Mouse (Mus musculus): Measurements from ENCODE around the gene Tmem52b. TPM values are rescaled to one million over a fixed set of nuclear protein-coding genes. Genes with fewer than 3 reads are reported as not detected.

The Tmem52b gene
- total RNA-seq, 2 experiments from 2014 or later = not detected

DNA sequence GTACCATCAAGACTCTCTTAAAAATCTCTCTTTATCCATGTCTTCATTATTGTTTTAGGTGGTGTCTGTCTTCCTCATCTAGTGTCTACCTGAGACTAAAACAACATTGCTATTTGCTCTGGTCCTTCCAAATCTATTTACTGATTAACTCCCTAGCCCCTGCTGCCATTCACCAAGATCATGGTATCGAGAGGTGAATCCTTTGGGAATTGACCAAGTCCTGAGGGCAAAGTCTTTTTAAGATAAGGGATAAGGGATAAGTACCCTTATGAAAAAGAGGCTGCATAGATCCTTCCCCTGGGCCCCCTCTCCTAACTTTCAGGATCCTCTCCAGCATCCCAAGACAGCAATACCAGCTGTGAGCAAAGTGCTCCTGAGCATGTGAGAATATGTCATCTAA is 17.2 kb downstream of the Tmem52b start:
- ATAC-seq (replicated peaks; ENCODE audit: poor library complexity, severe bottlenecking) = no peak

DNA sequence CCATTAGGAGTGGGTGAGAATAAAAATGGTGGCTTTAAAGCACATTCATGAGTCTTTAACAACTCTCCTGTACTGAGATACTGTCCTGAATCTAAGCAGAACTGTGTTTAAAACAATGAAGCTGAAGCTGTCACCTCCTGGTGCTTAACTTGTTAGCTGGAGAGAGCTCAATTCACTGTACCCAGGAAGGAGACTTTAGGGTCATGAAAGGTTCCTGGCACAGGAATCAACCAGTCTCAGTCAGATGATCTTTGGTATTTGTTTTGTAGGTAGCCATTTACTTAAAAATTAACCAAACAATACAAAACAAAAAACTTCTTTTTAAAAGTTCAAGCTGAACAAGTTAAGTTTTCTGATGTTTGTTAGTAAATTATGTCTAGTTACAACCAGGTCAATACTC is 17.9 kb downstream of the Tmem52b start:
- ATAC-seq (replicated peaks; ENCODE audit: poor library complexity, severe bottlenecking) = no peak

- ATAC-seq (replicated peaks; ENCODE audit: poor library complexity, severe bottlenecking) = peak; percentile 19; the same call in 1 of the 2 replicates
Measured at GRCm38 (mm10) chr6:129532556-129532941, 20.2 kb downstream of the Tmem52b start.

DNA sequence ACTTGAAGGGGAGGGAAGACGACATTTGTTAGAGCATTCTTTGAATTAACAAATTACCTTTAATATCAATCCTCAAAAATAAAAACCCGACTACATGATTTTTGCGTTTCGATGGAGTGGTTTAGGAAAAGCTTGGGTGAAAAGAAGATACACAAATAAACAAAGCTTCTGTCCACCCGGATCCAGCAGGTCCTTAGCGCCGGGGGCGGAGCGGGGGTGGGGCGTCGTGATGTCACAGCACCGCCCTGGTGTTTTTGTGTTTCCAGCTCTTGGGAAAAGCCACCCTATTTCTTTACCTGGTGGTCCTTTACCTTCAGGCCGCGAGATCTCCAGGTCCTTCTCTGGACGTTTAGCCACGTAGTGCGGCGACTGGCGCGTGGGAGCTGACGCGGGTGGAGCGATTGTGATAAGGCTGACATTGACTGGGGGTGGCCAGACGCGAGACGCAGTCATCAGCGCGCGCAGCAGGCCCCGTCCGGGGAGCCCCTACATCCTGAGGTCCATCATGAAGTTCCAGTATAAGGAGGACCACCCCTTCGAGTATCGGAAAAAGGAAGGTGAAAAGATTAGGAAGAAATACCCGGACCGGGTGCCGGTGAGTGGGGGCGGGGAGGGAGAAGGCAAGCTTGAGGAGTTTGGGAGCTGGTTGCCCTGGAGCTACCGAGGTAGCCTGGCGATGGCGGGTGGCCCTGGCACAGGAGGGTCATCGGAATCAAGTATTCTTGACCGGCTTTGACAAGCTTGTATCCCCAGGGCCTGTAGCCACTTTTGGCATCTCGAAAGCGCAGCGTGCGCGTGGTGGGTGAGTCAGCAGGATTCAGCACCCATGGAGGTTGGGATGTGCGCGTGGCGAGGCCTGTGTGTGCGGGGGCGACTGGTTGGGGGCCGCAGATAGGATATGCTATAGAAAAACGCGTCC is 20.8 kb downstream of the Tmem52b start, which contains the start of gene Gabarapl1:
Gene Gabarapl1, plus strand, starts transcription at position 219 of the 919 bp plus-strand sequence.
- peak; percentile 65 for ATAC-seq (replicated peaks; ENCODE audit: poor library complexity, severe bottlenecking)

GRCm38 (mm10) chr6:129534057-129534456 is 21.7 kb downstream of the Tmem52b start:
- ATAC-seq (replicated peaks; ENCODE audit: poor library complexity, severe bottlenecking) = no peak

DNA sequence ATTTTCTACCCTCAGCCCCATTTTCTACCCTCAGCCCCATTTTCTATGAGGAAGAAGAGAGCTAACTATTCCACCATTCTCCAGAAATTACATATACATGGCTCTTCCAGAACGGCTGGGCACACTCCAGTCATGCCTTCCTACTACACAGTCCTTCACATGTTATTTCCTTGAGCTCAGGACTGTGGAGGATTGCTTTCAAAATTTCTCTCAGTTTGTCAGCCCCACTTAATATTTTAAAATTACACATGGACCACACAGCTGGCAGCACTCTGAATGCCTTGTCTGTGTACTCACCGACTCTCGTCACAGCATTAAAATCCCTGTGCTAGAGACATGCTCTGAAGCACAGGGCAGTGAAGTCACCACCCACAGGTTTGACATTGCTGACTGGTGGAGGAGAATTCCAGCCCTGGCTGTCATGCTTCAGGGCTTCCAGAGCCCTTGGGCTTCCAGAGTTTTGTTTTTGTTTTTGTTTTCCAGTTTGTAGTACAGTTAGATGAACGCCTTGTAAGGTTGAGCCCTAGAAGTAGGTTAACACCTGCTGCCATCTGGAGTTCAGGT is 22.4 kb downstream of the Tmem52b start:
- no peak for ATAC-seq (replicated peaks; ENCODE audit: poor library complexity, severe bottlenecking)

DNA sequence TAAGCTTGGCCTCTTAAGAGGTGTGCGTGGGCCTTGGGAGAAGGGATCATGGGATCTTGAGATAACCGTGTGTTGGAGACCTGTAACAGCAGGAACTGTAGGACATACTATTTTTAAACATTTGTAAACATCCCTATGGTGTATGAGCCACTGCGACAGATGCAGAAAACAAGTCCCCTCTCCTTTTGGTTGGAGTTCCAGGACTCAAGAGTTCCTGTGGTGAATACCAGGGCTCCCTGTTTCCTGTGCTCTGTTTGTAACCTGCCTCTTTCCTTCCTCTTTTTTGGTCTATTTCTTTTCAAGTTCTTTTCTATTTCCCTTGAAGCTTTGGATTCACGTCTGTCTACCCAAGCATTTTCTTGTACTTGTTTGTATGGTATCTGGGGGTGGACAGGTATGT is 23.4 kb downstream of the Tmem52b start:
- ATAC-seq (replicated peaks; ENCODE audit: poor library complexity, severe bottlenecking) = peak; percentile 51

DNA sequence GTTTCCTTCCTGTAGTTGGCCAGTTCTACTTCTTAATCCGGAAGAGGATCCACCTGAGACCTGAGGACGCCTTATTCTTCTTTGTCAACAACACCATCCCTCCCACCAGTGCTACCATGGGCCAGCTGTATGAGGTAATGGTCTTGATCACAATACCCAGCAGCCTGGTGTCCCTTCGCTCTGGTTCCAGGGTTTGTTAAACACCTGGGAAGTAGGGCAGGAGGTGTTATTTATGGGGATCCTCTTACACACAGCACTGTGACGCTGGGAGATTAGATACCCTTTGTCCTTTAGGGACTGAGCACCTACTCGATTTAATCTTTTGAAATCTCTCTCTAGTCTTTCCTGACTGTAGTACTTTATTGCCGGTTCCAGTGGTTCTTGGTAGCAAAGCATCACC is 26.2 kb downstream of the Tmem52b start:
- no peak for ATAC-seq (replicated peaks; ENCODE audit: poor library complexity, severe bottlenecking)

GRCm38 (mm10) chr6:129541931-129542330 is 29.6 kb downstream of the Tmem52b start:
- no peak for ATAC-seq (replicated peaks; ENCODE audit: poor library complexity, severe bottlenecking)

- ATAC-seq (replicated peaks; ENCODE audit: poor library complexity, severe bottlenecking) = no peak
Measured at GRCm38 (mm10) chr6:129542540-129542939, 30.2 kb downstream of the Tmem52b start.

DNA sequence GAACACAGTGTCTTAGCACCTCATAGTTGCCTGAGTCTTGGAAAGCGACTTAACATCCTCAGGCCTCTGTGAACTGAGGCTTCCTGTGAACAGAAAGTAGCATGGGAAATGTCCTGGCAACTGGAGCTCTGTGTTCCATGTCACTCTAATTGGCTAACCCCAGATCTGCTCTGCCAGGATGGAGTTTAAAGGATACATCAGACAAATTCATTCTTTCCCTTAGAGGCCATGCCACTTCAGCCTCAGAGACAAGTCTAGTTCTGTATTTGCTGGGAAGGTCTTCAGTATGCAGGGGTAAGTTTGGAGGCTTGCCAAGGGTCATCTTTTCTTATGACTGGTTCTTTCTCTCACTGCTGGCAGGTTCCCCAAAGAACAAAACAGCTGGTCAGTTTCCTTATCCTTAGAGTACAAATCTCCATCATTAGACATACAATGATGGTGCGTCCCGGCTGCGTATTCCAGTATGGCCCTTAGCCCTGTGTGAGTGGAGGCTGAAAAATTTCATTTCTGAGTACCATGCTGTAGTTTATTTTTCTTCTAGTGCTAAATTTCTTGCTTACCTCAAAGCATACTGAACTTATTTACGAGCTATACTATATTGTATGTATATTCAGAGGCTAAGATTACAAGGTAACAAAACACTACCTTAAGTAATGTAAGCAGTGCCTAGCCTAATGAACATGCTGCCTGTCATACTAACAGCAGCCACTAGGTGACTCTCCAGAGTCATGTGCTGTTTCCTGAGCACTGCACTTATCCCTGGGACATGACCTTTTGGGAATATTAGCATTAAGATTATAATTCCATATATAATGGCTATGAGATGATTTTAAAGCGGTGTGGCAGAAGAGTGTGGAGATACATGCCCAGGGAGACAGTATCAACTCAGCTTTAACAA is 31.6 kb downstream of the Tmem52b start:
- ATAC-seq (replicated peaks; ENCODE audit: poor library complexity, severe bottlenecking) = peak; percentile 68

- ATAC-seq (replicated peaks; ENCODE audit: poor library complexity, severe bottlenecking) = no peak
Measured at GRCm38 (mm10) chr6:129547277-129547676, 34.9 kb downstream of the Tmem52b start.

DNA sequence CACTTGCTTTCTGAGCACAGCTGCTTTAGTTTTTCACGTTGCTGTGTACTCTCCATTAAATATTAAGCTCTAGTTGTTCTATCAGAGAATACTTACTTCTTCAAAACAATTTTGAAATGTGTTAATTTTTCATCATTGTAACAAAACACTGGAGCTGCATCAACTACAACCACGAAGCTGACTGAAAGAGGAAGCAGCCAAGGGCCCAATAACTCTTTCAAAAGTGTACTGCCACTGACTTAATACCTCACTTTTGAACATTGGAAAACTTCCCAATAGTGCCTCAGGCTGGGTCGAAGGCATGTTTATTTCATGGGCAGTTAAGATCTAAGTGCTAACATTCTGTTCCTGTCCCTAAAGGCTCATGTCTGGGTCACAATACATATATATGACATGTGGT is 35.7 kb downstream of the Tmem52b start:
- peak; percentile 77 for ATAC-seq (replicated peaks; ENCODE audit: poor library complexity, severe bottlenecking)

DNA sequence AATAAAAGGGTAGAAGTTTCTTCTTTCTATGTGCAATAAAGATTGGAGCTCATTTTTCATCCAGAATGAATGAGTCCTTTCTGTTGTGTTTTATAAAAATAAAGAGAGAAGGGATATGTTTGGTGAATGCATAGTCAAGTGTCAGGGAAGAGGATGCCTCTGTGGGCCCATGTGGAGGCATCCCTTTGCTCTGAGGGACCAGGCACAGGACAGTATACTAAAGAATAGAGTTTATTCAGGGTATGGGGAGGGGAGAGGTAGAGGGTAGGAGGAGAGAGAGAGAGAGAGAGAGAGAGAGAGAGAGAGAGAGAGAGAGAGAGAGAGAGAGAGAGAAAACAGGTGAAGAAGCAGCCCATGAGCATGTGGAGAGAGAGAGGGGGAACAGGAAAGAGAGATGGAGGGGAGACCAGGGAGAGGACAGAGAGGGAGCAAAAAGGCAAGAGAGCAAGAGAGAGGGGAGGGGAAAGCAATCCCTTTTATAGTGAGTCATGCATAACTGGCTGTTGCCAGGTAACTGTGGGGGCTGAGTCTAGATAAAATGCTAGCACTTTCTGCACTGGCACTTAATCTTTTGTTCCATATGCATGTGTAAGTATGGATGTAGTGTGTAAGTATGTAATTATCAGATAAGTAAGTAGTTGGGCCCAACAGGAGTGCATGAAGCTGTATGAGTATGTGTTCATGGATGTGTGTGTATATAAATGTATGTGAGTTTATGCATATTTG is 45.1 kb downstream of the Tmem52b start:
- ATAC-seq (replicated peaks; ENCODE audit: poor library complexity, severe bottlenecking) = no peak

GRCm38 (mm10) chr6:129558946-129559640 is 46.7 kb downstream of the Tmem52b start:
- peak; percentile 98 for ATAC-seq (replicated peaks; ENCODE audit: poor library complexity, severe bottlenecking)

- no peak for ATAC-seq (replicated peaks; ENCODE audit: poor library complexity, severe bottlenecking)
Measured at GRCm38 (mm10) chr6:129559641-129560027, 47.3 kb downstream of the Tmem52b start.

DNA sequence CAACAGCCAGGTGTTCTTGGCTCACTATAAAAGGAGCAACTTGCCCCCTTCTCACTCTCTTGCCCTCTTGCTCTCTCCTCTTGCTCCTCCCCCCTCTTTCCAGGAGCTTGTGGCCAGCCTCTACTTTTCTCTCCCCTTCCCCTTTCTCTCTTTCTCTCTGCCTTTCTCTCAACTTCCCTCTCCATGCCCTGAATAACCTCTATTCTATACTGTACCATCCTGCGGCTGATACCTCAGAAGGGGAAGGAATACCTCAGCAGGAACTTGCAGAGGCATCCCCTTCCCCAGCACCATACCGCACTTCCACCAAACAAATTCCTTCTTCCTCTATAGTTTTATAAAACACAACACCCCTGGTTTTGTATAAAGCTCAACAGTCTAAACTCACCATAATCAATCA is 52.9 kb downstream of the Tmem52b start:
- peak; percentile 99 for ATAC-seq (replicated peaks; ENCODE audit: poor library complexity, severe bottlenecking)
